Mouse (Mus musculus) heart, postnatal 4 days (tissue): Measurements from ENCODE around the gene Slc16a10. TPM values are rescaled to one million over a fixed set of nuclear protein-coding genes. Genes with fewer than 3 reads are reported as not detected.

Source experiments
- DNase-seq: peaks from one replicate; pipeline ENCODE4 v3.0.0; 2021
- total RNA-seq, 2 experiments: library from RNA; stranded (reverse); gene quantifications; 2 replicates each; pipeline ENCODE4 v1.2.3; 2021

Gene Slc16a10
- 10 to 100 TPM; 12.9 to 14.3 TPM for total RNA-seq

- DNase-seq: peak; percentile 95
These were observed at the start of gene Slc16a10 for GRCm38 (mm10) chr10:40141864-40142523. Slc16a10 (minus strand) TSS chr10:40142258.

- no peak for DNase-seq
These were observed 49.4 kb upstream of the Slc16a10 start for GRCm38 (mm10) chr10:40191338-40191979.

- DNase-seq: no peak
These were observed 48.8 kb upstream of the Slc16a10 start for GRCm38 (mm10) chr10:40190871-40191270.

- no peak for DNase-seq
These were observed 47.6 kb upstream of the Slc16a10 start for GRCm38 (mm10) chr10:40189689-40190088.

GRCm38 (mm10) chr10:40188831-40189230, 46.8 kb upstream of the Slc16a10 start:
- DNase-seq: no peak

GRCm38 (mm10) chr10:40185956-40186355, 43.9 kb upstream of the Slc16a10 start:
- no peak for DNase-seq

GRCm38 (mm10) chr10:40180011-40180410, 38.0 kb upstream of the Slc16a10 start:
- DNase-seq: no peak

GRCm38 (mm10) chr10:40179142-40179541, 37.1 kb upstream of the Slc16a10 start:
- no peak for DNase-seq

- DNase-seq: peak; percentile 67
These were observed 35.4 kb upstream of the Slc16a10 start for GRCm38 (mm10) chr10:40177323-40177962.

- DNase-seq: no peak
These were observed 30.1 kb upstream of the Slc16a10 start for GRCm38 (mm10) chr10:40172136-40172535.

GRCm38 (mm10) chr10:40171211-40171610, 29.2 kb upstream of the Slc16a10 start:
- DNase-seq: no peak

- DNase-seq: no peak
These were observed 28.1 kb upstream of the Slc16a10 start for GRCm38 (mm10) chr10:40170141-40170558.

GRCm38 (mm10) chr10:40169566-40169965, 27.5 kb upstream of the Slc16a10 start:
- no peak for DNase-seq

GRCm38 (mm10) chr10:40169088-40169487, 27.0 kb upstream of the Slc16a10 start:
- DNase-seq: no peak

- peak; percentile 27 for DNase-seq
These were observed 22.6 kb upstream of the Slc16a10 start for GRCm38 (mm10) chr10:40164421-40165386.

- no peak for DNase-seq
These were observed 21.9 kb upstream of the Slc16a10 start for GRCm38 (mm10) chr10:40163914-40164313.

GRCm38 (mm10) chr10:40163338-40163737, 21.3 kb upstream of the Slc16a10 start:
- no peak for DNase-seq

GRCm38 (mm10) chr10:40161701-40162255, 19.7 kb upstream of the Slc16a10 start:
- DNase-seq: no peak

GRCm38 (mm10) chr10:40161236-40161635, 19.2 kb upstream of the Slc16a10 start:
- DNase-seq: no peak

GRCm38 (mm10) chr10:40152550-40152857, 10.4 kb upstream of the Slc16a10 start:
- DNase-seq: no peak

- DNase-seq: no peak
These were observed 9.9 kb upstream of the Slc16a10 start for GRCm38 (mm10) chr10:40151852-40152549.
